Mouse (Mus musculus): ENCODE data around the gene Ugt1a10. TPM values are rescaled to one million over a fixed set of nuclear protein-coding genes. Genes with fewer than 3 reads are reported as not detected.

The Ugt1a10 gene
- polyA plus RNA-seq, 1 experiment, result not detected

GRCm38 (mm10) chr1:88197443-88197842 is 142.3 kb downstream of the Ugt1a10 start:
- TF ChIP-seq POLR2A (IDR thresholded peaks at IDR 0.05; ENCODE audit: borderline replicate concordance, extremely low read depth, insufficient read depth, insufficient read length, poor library complexity, severe bottlenecking), result no peak
- TF ChIP-seq CTCF (IDR thresholded peaks at IDR 0.05; ENCODE audit: borderline replicate concordance, extremely low read depth, insufficient read depth, insufficient read length), result no peak
- DNase-seq (ENCODE audit: low read depth), result no peak

GRCm38 (mm10) chr1:88199996-88200395 is 144.8 kb downstream of the Ugt1a10 start:
- TF ChIP-seq CTCF (IDR thresholded peaks at IDR 0.05; ENCODE audit: borderline replicate concordance, extremely low read depth, insufficient read depth, insufficient read length) (no peak), POLR2A (IDR thresholded peaks at IDR 0.05; ENCODE audit: borderline replicate concordance, extremely low read depth, insufficient read depth, insufficient read length, poor library complexity, severe bottlenecking) (no peak)
- DNase-seq (ENCODE audit: low read depth), result no peak

GRCm38 (mm10) chr1:88200456-88200855 is 145.3 kb downstream of the Ugt1a10 start, which contains the start of gene Ugt1a2:
Gene Ugt1a2 (plus strand): TSS chr1:88200601.
- TF ChIP-seq POLR2A (IDR thresholded peaks at IDR 0.05; ENCODE audit: borderline replicate concordance, extremely low read depth, insufficient read depth, insufficient read length, poor library complexity, severe bottlenecking) (no peak), CTCF (IDR thresholded peaks at IDR 0.05; ENCODE audit: borderline replicate concordance, extremely low read depth, insufficient read depth, insufficient read length) (no peak)
- no peak for DNase-seq (ENCODE audit: low read depth)

GRCm38 (mm10) chr1:88205294-88205922 is 150.2 kb downstream of the Ugt1a10 start, which contains the start of gene Dnajb3:
Gene Dnajb3 (minus strand): TSS chr1:88205782.
- TF ChIP-seq POLR2A (IDR thresholded peaks at IDR 0.05; ENCODE audit: borderline replicate concordance, extremely low read depth, insufficient read depth, insufficient read length, poor library complexity, severe bottlenecking), result peak; percentile 86
- no peak for TF ChIP-seq CTCF (IDR thresholded peaks at IDR 0.05; ENCODE audit: borderline replicate concordance, extremely low read depth, insufficient read depth, insufficient read length)
- DNase-seq (ENCODE audit: low read depth), result peak; percentile 96

DNA sequence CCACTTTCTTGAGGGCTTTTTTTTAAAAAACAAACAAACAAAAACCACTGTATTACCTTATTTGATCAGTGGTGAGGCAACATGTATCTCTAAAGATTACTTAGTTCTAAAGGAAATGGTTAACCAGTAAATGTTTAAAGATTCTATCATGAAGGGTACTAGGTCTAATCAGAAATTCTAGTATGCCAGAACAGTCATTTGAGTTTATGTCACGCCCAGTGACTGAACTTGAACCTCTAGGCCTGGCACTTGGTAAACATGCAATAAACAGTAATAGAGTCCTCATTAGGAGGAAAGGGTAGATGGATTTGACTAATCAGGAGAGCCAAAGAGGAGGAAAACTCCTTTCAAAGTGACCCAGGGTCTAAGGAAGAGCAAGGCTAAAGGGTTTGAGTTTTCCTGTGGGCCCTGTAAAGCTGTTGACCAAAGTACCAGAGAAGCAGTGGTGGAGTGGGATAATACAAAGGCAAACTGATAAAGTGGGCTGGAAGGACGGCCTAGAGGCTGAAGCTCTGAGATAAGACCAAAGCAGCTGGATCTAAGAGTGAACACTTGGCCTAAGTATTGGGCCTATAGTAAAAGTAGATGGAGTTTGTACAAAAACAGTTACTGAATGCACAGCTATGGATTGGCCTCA is 151.8 kb downstream of the Ugt1a10 start:
- no peak for DNase-seq (ENCODE audit: low read depth)
- no peak for TF ChIP-seq CTCF (IDR thresholded peaks at IDR 0.05; ENCODE audit: borderline replicate concordance, extremely low read depth, insufficient read depth, insufficient read length)
- TF ChIP-seq POLR2A (IDR thresholded peaks at IDR 0.05; ENCODE audit: borderline replicate concordance, extremely low read depth, insufficient read depth, insufficient read length, poor library complexity, severe bottlenecking), result no peak

DNA sequence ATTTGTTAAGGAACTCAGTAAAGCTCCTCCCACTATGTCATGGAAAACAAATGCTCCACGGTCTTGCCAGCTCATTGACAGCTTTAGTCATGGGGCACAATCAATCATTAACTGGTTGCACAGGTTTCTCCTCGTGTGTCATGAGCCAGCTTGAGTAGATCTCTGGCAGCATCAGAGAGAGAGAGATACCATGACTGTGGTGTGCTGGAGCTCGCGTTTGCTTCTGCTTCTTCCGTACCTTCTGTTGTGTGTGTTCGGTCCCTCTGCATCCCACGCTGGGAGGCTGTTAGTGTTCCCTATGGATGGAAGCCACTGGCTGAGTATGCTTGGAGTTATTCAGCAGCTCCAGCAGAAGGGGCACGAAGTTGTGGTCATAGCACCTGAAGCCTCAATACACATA is 156.6 kb downstream of the Ugt1a10 start, which contains the start of gene Ugt1a1:
TSS of gene Ugt1a1 (plus strand) at position 148 of the 400 bp plus-strand sequence.
- peak; percentile 3 for DNase-seq (ENCODE audit: low read depth)

DNA sequence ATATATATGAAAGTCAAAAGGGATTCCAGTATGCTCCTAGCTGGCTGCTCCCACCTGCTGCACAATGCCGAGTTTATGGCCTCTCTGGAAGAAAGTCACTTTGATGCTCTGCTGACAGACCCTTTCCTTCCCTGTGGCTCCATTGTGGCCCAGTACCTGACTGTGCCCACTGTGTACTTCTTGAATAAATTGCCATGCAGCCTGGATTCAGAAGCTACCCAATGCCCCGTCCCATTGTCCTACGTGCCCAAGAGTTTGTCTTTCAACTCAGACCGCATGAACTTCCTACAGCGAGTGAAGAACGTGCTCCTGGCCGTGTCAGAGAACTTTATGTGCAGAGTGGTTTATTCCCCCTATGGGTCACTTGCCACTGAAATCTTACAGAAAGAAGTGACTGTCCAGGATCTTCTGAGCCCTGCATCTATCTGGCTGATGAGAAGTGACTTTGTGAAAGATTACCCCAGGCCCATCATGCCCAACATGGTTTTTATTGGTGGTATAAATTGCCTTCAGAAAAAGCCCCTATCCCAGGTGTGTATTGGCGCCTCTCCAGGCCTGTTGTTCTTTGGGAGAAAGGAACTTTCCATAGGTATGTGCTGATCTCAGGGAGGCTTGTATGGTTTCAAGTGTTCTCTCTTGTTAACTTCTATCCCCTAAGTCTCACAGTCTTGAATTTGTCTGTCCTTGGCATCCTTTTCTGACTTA is 157.3 kb downstream of the Ugt1a10 start:
- TF ChIP-seq CTCF (IDR thresholded peaks at IDR 0.05; ENCODE audit: borderline replicate concordance, extremely low read depth, insufficient read depth, insufficient read length) (no peak), POLR2A (IDR thresholded peaks at IDR 0.05; ENCODE audit: borderline replicate concordance, extremely low read depth, insufficient read depth, insufficient read length, poor library complexity, severe bottlenecking) (no peak)
- peak; percentile 2 for DNase-seq (ENCODE audit: low read depth)

More for the DNA sequence above, 156.6 kb downstream of the Ugt1a10 start, which contains the start of gene Ugt1a1:
- TF ChIP-seq POLR2A (IDR thresholded peaks at IDR 0.05; ENCODE audit: borderline replicate concordance, extremely low read depth, insufficient read depth, insufficient read length, poor library complexity, severe bottlenecking) (no peak), CTCF (IDR thresholded peaks at IDR 0.05; ENCODE audit: borderline replicate concordance, extremely low read depth, insufficient read depth, insufficient read length) (no peak)

DNA sequence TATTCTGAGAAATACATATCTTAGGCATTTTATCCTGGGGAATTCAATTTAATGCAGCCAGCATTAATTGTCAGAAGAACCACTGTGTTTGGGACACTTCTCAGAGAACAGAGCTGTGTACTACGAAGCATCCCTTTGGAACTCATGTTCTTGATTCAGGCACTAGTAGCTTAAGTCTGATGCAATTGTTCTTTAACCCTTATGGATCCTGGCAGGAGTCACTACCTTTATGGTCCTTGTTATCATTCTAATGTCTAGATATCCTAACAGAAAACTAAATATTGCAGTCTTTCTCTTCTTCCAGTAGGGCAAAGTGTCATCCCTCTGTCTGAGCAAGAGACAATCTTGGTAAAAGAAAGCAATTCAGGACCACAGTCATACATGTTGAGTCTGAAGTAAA is 157.9 kb downstream of the Ugt1a10 start:
- DNase-seq (ENCODE audit: low read depth), result peak; percentile 3
- TF ChIP-seq POLR2A (IDR thresholded peaks at IDR 0.05; ENCODE audit: borderline replicate concordance, extremely low read depth, insufficient read depth, insufficient read length, poor library complexity, severe bottlenecking) (no peak), CTCF (IDR thresholded peaks at IDR 0.05; ENCODE audit: borderline replicate concordance, extremely low read depth, insufficient read depth, insufficient read length) (no peak)

- no peak for TF ChIP-seq CTCF (IDR thresholded peaks at IDR 0.05; ENCODE audit: borderline replicate concordance, extremely low read depth, insufficient read depth, insufficient read length)
- no peak for TF ChIP-seq POLR2A (IDR thresholded peaks at IDR 0.05; ENCODE audit: borderline replicate concordance, extremely low read depth, insufficient read depth, insufficient read length, poor library complexity, severe bottlenecking)
Measured at GRCm38 (mm10) chr1:88213766-88214461, 158.7 kb downstream of the Ugt1a10 start.

GRCm38 (mm10) chr1:88214462-88214952 is 159.3 kb downstream of the Ugt1a10 start:
- TF ChIP-seq POLR2A (IDR thresholded peaks at IDR 0.05; ENCODE audit: borderline replicate concordance, extremely low read depth, insufficient read depth, insufficient read length, poor library complexity, severe bottlenecking), result no peak
- no peak for TF ChIP-seq CTCF (IDR thresholded peaks at IDR 0.05; ENCODE audit: borderline replicate concordance, extremely low read depth, insufficient read depth, insufficient read length)
- DNase-seq (ENCODE audit: low read depth), result peak; percentile 2

More at GRCm38 (mm10) chr1:88213766-88214461, 158.7 kb downstream of the Ugt1a10 start:
- peak; percentile 5 for DNase-seq (ENCODE audit: low read depth)

Data from brain, embryonic 14.5 days (tissue).